Mouse (Mus musculus): ENCODE results near the gene Nup210l.

GRCm38 (mm10) chr3:90155996-90156395 lies 52.1 kb downstream of the Nup210l start:
- TF ChIP-seq CTCF (IDR thresholded peaks at IDR 0.05; ENCODE audit: low read depth) (no peak), EP300 (IDR thresholded peaks at IDR 0.05; ENCODE audit: low read depth) (no peak)
